Mouse (Mus musculus) spleen, postnatal 4 days (tissue): ENCODE results near the gene Tnk1.
"Not testable (repeated sequence)": the region's sequence is repeated elsewhere in the genome, so short reads cannot be mapped to it uniquely, and the experiment has no call there.

Experiments
- DNase-seq, 2 experiments: peaks; one replicate each; pipeline ENCODE4 v3.0.0; 2022; ENCODE audit warnings: low spot score in 2 of 2

Gene Tnk1

GRCm38 (mm10) chr11:69878952-69879351, 20.4 kb upstream of the Tnk1 start:
- DNase-seq, result no peak

- no peak for DNase-seq
Measured at GRCm38 (mm10) chr11:69878399-69878798, 19.9 kb upstream of the Tnk1 start.

- DNase-seq, result no peak
Measured at GRCm38 (mm10) chr11:69877878-69878277, 19.3 kb upstream of the Tnk1 start, which contains the start of gene Tmem95. Gene Tmem95, minus strand, starts transcription at chr11:69878018.

- DNase-seq, result peak; percentile 90 to 97
Measured at GRCm38 (mm10) chr11:69876867-69877266, 18.3 kb upstream of the Tnk1 start.

GRCm38 (mm10) chr11:69876186-69876585, 17.7 kb upstream of the Tnk1 start:
- no peak for DNase-seq

- no peak for DNase-seq
Measured at GRCm38 (mm10) chr11:69872451-69872850, 13.9 kb upstream of the Tnk1 start.

- no peak for DNase-seq
Measured at GRCm38 (mm10) chr11:69871822-69872221, 13.3 kb upstream of the Tnk1 start.

- DNase-seq, result no peak
Measured at GRCm38 (mm10) chr11:69870289-69871069, 11.9 kb upstream of the Tnk1 start.

GRCm38 (mm10) chr11:69867335-69867734, 8.8 kb upstream of the Tnk1 start:
- DNase-seq, result no peak

- DNase-seq, result no peak
Measured at GRCm38 (mm10) chr11:69865561-69865960, 7.0 kb upstream of the Tnk1 start.

- DNase-seq, result no peak
Measured at GRCm38 (mm10) chr11:69864138-69864860, 5.8 kb upstream of the Tnk1 start.

GRCm38 (mm10) chr11:69863729-69864128, 5.2 kb upstream of the Tnk1 start:
- not testable (repeated sequence) for DNase-seq

- peak; percentile 79 to 90 for DNase-seq
Measured at GRCm38 (mm10) chr11:69855347-69855746, 3.2 kb downstream of the Tnk1 start.

- peak in 1 of 2 experiments; percentile 72 for DNase-seq
Measured at GRCm38 (mm10) chr11:69854680-69855079, 3.9 kb downstream of the Tnk1 start.

GRCm38 (mm10) chr11:69853994-69854393, 4.5 kb downstream of the Tnk1 start:
- peak; percentile 86 to 87 for DNase-seq

- peak; percentile 31 to 60 for DNase-seq
Measured at GRCm38 (mm10) chr11:69850754-69851153, 7.8 kb downstream of the Tnk1 start.

GRCm38 (mm10) chr11:69849884-69850283, 8.6 kb downstream of the Tnk1 start:
- peak in 1 of 2 experiments; percentile 63 for DNase-seq

- DNase-seq, result peak in 1 of 2 experiments; percentile 63
Measured at GRCm38 (mm10) chr11:69849128-69849527, 9.4 kb downstream of the Tnk1 start.

- peak in 1 of 2 experiments; percentile 66 for DNase-seq
Measured at GRCm38 (mm10) chr11:69848021-69848420, 10.5 kb downstream of the Tnk1 start.

GRCm38 (mm10) chr11:69846738-69847688, 11.5 kb downstream of the Tnk1 start:
- peak; percentile 52 to 77 for DNase-seq

- peak; percentile 94 to 97 for DNase-seq
Measured at GRCm38 (mm10) chr11:69846198-69846680, 12.3 kb downstream of the Tnk1 start, which contains the start of gene Plscr3. Gene Plscr3, plus strand, starts transcription at chr11:69846376.
